Mouse (Mus musculus) Muller cell, postnatal 12 days (primary cell): ENCODE results near the gene Fbxl7.

ENCODE experiments used
- DNase-seq: peaks from one replicate; pipeline ENCODE4 v3.0.0-alpha.2; 2015; ENCODE audit errors: inconsistent ontology term

The Fbxl7 gene

DNA sequence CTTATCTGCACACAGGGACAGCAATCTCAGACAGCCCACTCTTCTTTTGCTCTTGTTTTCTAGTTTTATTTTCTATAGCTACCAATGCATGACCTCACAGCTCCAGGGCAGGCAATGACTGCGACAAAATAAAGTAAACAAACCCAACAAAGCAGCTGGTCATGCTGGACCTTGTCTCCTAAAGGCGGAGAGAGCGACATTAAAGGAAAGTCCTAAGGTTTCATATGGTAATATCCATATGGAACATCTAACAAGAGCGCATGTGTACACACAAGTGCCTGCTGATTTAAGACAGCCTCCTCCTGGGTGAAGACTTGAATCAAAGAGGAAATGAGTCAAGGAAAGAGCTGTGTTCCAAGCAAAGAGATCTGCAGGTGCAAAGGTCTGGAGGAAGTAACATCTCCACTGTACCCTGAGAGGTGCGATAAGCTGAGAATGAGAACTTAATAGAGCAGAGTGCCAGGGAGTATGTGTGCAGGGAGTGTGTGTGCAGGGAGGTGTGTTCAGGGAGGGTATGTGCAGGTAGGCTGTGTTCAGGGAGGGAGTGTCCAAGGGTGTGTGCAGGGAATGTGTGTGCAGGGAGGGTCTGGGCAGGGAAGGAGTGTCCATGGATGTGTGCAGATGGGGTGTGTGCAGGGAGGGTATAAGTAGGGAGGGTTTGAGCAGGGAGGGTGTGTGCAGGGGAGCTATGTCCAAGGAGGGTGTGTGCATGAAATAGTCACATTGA is 193.3 kb downstream of the Fbxl7 start:
- no peak for DNase-seq

DNA sequence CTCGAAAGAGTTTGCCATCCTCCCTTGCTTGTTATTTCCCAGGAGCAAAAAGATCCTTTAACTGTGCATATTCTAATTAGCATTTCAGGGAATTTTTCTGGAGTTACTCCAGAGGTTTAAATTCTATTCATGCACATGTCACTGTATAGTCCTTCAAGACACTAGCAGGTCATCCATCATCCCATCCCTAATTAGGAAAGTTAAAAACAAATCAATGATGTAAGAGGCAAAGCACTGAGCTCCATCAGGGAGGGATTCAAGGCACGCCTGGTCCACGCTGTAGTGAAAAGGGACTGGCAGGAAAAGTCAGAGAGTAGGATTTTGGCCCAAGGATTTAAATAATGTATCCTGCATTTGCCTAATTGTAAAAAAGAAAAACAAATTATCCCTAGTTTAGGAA is 202.3 kb downstream of the Fbxl7 start:
- no peak for DNase-seq

DNA sequence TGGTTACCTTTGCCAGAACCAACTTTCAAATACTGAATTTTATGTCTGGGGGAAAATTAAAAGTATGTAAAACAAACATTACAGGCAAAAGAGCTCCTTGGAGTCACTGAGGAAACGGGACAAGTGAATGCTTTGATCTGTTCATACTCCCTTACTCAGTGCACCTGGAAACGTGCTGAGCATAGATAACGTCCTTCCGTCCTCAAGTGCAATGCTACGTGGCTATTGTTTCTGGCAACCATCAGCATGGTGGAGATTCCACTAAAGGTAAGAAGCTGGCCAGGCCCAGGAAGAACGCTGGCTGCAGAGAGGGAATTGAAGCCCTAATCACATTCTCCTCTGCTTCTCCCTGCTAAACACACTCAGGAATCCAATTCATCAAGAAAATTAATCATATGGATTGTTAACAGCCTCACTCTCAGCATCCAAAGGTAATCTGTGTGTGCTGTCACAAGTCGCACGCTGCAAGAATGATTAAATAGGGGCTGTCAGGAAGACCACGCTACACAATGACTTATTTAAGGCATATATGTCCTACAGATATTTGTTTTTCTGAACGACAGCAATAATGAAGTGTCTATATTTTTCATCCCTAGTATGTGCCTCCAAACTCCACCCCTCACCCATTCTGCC is 206.8 kb downstream of the Fbxl7 start:
- DNase-seq, result no peak

DNA sequence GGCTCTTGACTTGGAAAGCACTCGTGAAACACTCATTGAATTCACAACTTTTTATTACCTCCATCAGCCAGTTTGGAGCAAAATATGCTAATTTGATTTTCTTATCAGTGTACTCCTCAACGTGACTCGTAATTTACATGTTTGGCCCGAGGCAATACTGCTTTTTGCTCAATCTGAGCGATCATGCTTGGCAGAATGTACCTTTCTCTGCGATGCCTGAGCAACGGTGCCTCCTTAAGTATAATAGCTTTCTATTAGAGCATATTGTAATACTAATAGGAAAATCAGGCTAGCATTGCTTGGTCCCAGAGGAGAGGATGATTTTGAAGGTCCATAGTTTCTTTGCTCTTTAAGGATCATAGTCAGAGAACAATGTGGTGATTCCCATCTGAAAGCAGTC is 207.7 kb downstream of the Fbxl7 start:
- DNase-seq, result no peak

DNA sequence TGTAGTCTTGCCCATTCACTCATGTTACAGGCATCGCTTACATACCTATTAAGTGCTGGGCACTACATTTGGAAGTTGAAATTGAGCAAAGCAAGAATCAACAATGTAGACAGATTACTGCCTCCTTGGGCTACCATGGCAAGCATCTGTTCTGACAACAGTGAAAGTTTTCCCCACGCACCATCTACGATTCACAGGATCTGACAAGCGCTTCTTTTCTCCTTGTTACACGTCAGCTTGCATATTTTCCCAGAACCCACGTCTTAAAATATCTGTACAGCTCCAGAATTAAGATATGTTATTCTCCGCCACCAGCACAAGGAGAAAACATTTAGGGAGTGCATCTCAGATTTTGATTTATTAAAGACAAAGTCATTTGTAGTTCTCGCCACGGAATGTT is 213.1 kb downstream of the Fbxl7 start:
- no peak for DNase-seq

DNA sequence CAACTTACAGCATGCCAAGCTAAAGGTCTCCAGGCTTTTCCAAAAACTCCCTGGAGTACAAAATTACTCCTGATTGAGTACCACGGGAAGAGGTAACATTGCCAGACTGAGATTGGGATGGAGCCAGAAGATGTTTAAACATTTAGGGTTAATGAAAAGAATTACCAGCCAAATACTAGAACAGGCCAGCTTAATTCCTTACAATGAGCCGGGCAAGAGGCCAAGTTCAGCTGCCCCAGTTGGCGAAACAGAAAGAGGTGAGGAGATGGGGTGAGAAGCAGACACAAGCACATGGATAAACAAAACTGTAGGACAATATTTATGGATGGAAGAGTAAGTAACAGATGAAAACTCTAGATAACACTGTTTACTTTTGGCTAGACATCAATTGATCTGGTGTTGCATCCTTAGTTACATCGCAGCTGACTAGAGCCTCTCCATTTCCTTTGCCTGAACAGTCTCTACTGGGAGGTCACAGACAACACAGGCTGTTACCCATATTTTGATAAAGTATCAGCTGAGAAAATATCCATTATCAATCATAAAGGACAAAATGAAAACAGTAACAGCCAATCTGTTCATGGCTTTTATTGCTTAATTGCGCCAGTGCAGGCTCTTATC is 222.0 kb downstream of the Fbxl7 start:
- DNase-seq, result peak; percentile 73

DNA sequence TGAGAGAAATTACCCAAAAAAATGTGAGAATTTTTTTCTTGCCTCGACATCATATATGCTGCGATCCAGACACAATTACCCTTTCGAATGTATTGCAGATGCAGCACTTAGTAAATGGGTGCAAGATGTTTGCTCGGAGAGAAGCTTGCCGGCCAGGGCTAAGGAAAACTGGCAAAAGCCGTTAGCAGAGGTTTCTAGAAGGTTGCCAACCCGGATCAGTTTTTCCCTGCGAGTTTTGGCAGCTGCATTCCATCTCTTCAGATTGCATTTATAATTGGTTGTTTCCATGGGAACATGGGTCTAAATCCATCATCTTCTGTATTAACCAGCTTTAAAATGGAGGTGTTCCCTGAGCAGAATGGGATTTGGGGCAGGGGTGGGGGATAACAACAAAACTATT is 240.4 kb downstream of the Fbxl7 start:
- DNase-seq, result peak; percentile 12

DNA sequence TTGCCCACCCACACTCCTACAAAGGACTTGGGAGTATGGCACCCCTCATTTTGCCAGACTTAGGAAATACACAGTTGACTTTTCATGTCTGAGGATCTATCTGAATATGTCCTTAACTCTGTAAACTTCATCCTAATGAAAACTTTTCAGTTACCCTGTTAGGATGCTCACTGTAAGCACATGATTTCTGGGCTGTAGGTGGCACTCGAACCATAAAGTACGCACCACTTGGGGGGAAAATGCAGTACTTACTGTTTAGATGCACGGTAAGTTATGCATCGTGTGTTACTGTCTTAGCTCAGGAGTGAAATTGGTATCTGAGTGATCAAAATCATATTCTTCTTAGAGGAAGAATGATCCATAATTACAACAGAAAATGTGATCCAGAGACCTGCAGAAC is 252.8 kb downstream of the Fbxl7 start:
- no peak for DNase-seq

DNA sequence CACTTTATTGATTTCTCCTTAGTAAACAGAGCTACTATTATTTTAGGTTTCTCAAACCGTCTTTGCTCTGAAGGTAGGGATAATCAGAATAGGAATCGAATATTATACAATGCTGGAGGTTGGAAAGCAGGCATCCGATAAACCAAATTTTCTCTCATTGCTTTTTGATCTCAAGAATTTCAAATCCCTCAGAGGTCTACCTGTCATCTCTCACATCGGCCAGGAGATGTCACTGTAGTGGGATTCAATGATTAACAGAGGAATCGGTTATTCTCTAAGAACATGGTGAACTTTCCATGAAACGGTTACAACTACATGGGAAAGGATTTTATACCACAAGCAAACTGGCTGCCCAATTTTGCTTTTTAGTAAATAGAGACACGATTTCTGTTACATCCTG is 255.7 kb downstream of the Fbxl7 start:
- DNase-seq, result no peak

DNA sequence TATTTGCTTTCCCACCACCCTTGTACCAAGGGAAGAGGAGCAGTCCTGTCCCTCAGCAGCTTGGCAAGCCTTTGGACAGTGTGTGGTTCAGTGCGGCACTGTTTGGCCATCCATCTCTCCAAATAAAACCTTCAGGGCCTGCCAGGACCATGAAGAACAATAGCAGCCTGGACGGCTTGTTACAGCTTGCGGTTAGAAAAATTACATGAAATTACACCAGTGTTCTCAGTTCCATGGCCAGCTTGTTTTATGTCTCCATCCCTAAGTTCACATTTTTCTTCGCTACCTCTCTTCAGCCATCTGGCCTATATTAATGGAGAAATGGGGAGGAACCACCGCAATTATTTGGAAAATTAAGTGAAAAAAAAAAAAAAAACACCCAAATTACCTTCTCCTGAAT is 259.8 kb downstream of the Fbxl7 start:
- peak; percentile 56 for DNase-seq

DNA sequence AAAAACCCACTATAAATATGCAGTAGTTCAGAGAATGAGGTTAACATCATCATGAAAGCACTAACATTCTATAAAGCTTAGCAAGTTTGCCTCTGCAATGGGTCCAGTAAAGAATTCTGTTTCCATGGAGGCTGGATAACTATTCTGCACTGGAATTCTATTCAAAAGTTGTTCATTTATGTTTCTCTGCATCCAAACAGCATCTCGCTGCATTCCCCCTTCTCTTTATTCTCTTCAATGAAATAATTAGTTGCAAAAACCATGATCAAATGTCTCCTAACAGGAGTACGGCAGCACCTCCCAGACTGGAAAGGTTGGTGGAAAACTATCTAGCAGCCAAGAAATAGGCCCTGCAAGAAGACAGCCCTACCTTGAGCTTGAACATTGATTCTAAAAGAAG is 267.2 kb downstream of the Fbxl7 start:
- DNase-seq, result no peak

DNA sequence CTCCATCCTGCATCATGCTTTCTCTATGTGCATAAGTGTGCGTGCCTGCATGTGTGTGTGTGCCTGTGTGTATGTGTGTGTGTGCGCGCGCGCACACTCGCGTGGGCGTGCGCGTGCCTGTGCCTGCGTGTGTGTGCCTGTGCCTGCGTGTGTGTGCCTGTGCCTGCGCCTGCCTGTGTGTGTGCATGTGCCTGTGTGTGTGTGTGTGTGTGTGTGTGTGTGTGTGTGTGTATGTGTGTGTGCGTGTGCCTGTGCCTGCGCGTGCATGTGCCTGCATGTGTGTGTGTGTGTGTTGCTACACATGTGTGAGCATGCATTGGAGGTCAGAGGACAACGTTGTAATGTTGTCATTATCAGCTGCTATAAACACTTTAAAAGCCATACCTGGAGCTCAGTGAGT is 272.1 kb downstream of the Fbxl7 start:
- no peak for DNase-seq

DNA sequence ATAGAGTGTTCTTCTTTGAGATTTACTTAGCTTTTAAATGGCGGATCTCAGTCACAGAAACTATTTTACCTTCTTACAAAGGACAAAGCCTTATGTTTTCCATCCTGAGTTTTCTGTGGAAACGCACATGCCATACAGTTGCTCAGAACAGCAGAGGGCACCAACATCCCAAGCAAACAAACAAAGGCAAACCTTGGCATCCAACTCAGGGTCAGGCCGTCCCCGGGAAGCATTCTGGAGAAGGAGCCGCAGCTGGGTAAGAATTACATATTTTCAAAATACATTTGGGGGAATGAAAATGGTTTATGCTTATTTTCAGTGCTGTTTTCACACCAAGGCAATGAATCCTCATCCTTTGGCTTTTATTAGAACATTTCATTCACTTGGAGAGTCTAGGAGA is 275.1 kb downstream of the Fbxl7 start:
- peak; percentile 64 for DNase-seq

DNA sequence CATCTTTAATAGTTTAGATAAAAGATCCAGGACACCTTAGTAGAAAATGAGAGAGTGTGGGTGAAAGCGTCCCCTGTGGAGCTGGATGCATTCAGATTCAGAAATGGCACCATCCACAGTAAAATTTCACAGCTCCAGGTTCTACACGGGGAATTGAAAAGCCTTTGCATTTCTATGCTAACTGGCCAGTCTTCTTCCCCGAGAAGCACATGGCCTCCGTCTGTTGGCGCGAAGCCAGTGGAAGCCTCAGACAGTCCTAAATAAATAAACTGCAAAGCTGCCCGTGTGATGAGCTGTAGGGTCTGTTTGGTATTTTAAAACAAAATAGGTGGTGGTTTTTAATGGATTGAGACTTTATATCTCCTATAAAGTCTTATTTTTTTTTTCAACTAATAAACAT is 276.2 kb downstream of the Fbxl7 start:
- DNase-seq, result peak; percentile 27

DNA sequence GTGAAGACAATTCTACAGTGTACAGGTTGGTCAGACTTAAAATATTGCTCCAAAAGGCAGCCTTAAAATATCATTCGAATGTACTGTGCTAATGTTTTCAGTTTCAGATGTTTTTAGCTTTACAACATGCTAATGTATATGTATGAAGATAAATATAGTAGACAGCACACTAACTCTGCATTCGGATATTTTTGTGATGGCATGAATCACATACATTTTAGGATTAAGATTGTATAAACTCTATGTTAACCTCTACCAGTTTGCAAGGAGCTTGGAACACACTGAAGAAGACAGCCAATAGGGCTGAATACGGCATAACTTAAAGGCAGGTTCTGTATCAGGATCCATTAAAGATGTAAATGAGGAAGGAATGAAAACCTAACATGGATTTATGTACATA is 299.1 kb downstream of the Fbxl7 start:
- no peak for DNase-seq

DNA sequence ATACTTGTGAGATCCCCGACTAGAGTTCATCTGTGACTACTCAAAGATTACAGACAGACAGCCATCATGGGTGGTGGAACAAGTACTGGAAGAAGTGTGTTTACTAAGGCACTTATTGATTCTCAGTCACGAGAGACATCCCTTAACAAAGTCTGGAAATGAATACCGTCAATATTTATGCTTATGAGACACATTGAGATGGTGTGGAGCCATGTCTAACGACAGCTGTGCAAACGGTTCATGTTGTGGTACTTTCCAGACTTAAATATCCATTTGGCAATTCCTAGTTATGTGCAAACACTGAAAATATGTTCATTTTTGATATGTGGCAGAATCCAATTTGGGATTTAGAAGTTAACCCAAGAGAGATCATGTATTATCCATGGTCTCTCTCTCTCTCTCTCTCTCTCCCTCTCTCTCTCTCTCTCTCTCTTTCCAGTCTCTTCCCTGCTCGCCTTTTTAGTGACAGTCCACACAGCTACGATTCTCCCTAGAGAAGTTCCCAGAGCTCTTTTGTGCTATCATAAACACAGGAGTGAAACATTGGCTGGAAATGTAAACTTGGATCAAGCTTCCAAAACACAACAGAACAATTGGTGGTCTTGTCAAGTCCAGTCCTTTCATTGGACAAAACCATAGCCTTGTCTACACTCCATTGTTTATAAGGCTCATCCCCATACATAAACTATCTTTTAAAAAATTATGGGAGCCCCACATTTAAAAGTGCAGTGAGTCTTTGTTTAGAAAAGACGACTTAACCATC is 315.3 kb downstream of the Fbxl7 start:
- DNase-seq, result no peak

DNA sequence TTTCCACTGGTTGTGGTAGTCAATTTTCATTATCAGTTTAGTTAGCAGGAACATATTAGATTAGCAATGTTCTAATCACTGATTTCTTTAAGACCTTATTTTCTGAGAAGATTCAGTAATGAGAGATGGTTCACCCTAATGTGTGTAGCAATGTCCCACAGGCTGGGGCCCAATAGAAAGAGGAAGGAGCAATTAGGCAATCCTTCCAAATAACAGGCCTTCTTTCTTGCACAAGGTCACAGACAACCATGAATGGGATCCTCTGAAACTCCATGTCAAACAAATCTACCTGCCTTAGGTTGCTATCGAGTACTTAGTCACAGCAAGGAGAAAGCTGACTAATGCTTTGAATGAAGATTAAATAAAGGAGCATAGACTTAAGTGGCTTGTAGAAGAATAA is 316.9 kb downstream of the Fbxl7 start:
- DNase-seq, result no peak

DNA sequence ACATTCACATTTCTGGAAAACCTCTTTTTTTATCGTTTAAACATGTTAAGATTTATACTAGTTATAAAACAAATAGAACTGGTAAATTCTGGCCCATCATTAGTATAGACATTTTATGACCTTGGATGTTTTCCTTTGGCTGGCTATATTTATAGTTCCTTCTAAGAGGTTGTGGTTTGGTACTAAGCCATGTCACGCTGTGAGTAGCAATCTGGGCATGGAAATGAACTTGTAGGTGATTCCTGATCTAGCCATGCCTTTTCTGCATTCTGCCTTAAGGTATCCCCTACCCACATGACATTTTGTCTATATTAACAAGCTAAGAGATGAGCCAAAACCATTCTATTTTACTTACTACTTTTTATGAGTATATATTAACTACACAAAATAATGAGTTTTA is 329.3 kb downstream of the Fbxl7 start:
- DNase-seq, result no peak

DNA sequence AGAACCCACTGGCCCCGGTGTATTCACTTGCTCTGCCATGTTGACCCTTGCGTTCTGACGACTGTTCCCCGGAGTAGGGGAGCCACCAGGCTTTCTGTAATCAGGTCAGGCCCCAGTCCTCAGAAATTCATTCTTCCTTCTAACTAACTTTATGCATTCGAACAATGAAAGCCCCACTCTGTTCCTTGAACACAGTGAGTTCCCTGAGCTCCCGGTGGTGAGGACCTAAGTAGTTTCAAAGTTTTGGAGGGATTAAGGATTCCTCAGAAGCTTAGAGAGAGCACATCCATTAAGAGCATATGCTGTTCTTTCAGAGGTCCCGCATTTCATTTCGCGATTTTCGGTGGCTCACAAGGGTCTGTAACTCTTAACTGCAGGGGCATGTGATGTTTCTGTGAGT is 341.8 kb downstream of the Fbxl7 start:
- DNase-seq, result no peak

DNA sequence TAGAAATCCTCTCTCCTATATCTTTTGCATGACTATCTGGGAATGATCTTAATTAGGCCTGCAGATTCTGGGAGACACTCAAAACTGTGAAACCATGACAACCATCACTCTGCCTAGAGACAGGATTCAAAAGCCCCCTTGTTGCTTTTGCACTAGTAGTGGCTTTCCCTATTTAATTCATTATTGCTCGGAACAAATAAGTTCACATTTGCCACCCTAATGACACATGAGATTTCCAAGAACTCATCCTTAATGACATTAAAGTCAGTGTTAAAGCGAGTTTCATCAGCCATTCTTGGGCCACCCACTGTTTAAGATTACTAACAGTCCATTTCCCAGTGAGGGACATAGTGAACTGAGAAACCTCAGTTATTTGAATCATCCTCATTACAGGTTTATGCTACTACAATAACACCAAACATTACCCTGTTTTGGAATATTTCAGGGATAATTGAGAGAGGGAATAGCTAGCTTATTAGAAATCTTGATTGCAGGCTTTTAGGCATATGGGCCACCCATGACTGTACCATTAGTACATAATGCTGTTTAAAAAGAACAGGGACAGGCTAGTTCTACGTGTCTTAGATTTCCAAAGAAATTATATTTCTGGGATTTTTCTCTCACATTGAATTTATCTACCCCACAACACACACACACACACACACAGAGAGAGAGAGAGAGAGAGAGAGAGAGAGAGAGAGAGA is 361.2 kb downstream of the Fbxl7 start:
- peak; percentile 31 for DNase-seq

DNA sequence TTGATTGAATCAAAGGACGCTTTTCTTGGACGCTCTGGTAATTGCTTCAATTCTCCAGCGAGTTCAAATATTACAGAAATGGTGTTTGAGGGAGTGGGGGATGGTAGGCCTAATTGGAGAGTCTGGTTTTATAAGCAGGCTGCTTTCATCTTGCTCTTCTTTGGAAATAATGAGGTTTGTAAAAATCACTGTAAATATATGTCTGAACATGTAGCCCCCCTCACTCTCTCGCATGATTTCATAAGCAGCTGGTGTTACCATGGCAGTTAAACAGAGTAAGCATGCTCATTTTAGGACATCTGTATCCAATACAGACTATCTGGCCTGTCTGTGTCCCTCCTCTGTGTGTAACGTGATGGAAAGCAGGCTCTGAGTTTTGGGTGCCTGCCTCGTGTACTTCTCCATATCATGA is 376.2 kb downstream of the Fbxl7 start:
- DNase-seq, result peak; percentile 2

DNA sequence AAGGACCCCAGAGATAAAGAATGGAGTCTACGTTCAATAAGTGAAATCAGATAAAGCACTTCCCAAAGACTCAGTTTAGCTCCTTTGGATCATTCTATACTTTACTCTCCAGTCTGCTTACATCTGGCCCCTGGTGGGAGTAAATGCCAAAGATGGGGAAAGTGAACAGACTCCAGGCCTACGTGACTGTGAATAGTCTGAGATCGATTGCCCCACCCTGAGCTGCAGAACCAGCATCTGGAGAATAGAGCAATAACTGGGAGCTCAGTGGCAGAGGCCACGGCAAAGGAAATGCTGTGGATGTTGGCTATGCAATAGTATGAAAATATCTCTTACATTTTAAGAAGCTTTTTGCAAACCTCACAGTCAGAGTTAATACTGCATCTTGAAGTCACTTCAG is 394.4 kb downstream of the Fbxl7 start:
- DNase-seq, result no peak
